Mouse (Mus musculus) midbrain, postnatal 0 days (tissue): ENCODE results near the gene Panx3. TPM values are rescaled to one million over a fixed set of nuclear protein-coding genes. Genes with fewer than 3 reads are reported as not detected.
A peak's percentile ranks its signal among the peaks of the same experiment; 100 is the strongest.

Experiments
- ATAC-seq: fragments of 200-750 bp; cut with Nextera tagmentation; 2 replicates; pipeline ENCODE4 v1.8.0; 2017; ENCODE audit warnings: moderate number of reproducible peaks, mild to moderate bottlenecking, moderate TSS enrichment, moderate library complexity; ENCODE audit not compliant: low FRiP score
- DNase-seq: peaks from one replicate; pipeline ENCODE4 v3.0.0-alpha.2; 2015; ENCODE audit warnings: low spot score
- H3K27ac ChIP-seq: fragments of 300-500 bp; sonication (generic); 2 replicates; pipeline ENCODE4 v1.5.1; 2014; ENCODE audit warnings: low read depth, mild to moderate bottlenecking, low read length, mixed read lengths
- H3K27me3 ChIP-seq: fragments of 300-500 bp; sonication (generic); 2 replicates; pipeline ENCODE4 v1.6.1; 2014; ENCODE audit warnings: low read length, control low read depth, mixed read lengths; ENCODE audit not compliant: insufficient read depth
- H3K36me3 ChIP-seq: fragments of 300-500 bp; sonication (generic); 2 replicates; pipeline ENCODE4 v1.6.1; 2014; ENCODE audit warnings: low read length, control low read depth, mixed read lengths; ENCODE audit not compliant: insufficient read depth
- H3K4me1 ChIP-seq: fragments of 300-500 bp; sonication (generic); 2 replicates; pipeline ENCODE4 v1.6.1; 2014; ENCODE audit warnings: mild to moderate bottlenecking, control low read depth, antibody characterized with exemption, low read length, mixed read lengths; ENCODE audit not compliant: insufficient read depth
- H3K4me2 ChIP-seq: fragments of 300-500 bp; sonication (generic); 2 replicates; pipeline ENCODE4 v1.6.1; 2014; ENCODE audit warnings: low read depth, mild to moderate bottlenecking, low read length, mixed read lengths; ENCODE audit not compliant: poor library complexity, severe bottlenecking
- H3K4me3 ChIP-seq: fragments of 300-500 bp; sonication (generic); 2 replicates; pipeline ENCODE4 v1.5.1; 2014; ENCODE audit warnings: low read depth, mild to moderate bottlenecking, low read length, moderate library complexity
- H3K9ac ChIP-seq: fragments of 300-500 bp; sonication (generic); replicated peaks from 2 replicates; pipeline ENCODE4 v1.6.1; 2014; ENCODE audit warnings: mild to moderate bottlenecking, low read length, moderate library complexity, mixed read lengths; ENCODE audit not compliant: poor library complexity, severe bottlenecking
- H3K9me3 ChIP-seq: fragments of 300-500 bp; sonication (generic); 2 replicates; pipeline ENCODE4 v1.6.1; 2016; ENCODE audit warnings: low read length, control low read depth
- CTCF ChIP-seq: IDR thresholded peaks from 2 replicates; pipeline ENCODE4 v1.5.1; 2016; ENCODE audit warnings: antibody characterized with exemption, mild to moderate bottlenecking
- WGBS: fragments of 180-500 bp; shearing (Covaris S2); extraction: QIAGEN DNeasy Blood & Tissue Kit; methylation state at CpG from one replicate; pipeline ENCODE4 v1.1.7; 2014; 5-methylcytosine and 5-hydroxymethylcytosine counted together
- polyA plus RNA-seq: library from polyadenylated mRNA; unstranded; fragments of >200 nt; fragmentation: Nextera tagmentation; extraction: Ambion mirVana; gene quantifications from 2 replicates; pipeline ENCODE4 v1.2.1, GENCODE M21; 2015
- total RNA-seq: library from RNA; depleted of rRNA; stranded (reverse); fragments of >200 nt; gene quantifications from 2 replicates; pipeline ENCODE4 v1.2.3, GENCODE M21; 2014

Panx3 gene
- total and polyA plus RNA-seq, 2 experiments from 2014 or later: 0.10 TPM; not detected in 1

DNA sequence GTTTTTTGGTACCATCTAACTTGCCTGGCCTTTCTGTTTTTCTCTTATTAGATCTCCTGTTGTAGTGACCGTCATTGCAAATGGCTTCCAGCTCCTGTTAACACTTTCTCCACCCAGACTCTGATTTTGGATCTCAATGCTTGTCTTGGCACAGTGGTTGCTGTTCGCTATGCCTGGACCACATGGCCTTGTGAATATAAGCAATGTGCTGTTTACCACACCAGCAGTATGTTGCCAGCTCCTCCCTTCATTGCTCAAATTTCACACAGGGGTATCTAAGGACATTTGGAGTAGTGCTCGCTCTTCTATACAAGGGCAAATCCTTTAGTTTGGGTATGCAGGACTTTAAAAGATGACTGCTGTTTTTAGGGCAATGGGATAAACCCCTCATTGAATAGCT is 22.8 kb downstream of the Panx3 start:
- H3K4me2 ChIP-seq: no peak overlapping the region
- DNase-seq (no peak), ATAC-seq (no peak)

DNA sequence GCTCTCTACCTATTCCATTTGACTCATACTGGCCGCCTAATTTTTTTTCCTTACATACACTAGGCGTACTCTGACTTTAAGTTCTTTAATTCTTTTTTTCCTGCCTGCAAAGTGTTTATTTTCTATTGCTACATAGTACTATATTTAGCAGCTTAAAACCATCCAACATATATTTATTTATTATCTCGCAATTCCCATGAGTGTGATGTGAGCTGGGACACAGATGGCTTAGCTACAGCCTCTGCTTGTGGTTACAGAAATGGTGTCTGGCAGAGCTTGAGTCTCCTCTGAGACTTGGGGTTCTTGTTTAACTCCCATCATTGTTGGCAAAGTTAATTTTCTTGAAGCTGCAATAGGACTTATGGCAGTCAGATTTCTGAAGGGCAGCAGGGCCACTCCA is 30.3 kb downstream of the Panx3 start:
- no peak for ATAC-seq
- H3K4me2 ChIP-seq: no peak overlapping the region
- WGBS: 86% methylated on average over 3 of the region's 3 CpGs

More for the DNA sequence above, 22.8 kb downstream of the Panx3 start:
- Histone ChIP-seq H3K9ac (no peak overlapping the region), H3K27ac (no peak overlapping the region), H3K27me3 (no peaks in the 10 kb centered on the region), H3K9me3 (no peaks in the 10 kb centered on the region), H3K36me3 (peaks cover 35% of the 10 kb centered on the region), H3K4me1 (no peaks in the 10 kb centered on the region), H3K4me3 (no peak overlapping the region)
- TF ChIP-seq CTCF: no peak
- 87% methylated on average over 3 of the region's 3 CpGs for WGBS

DNA sequence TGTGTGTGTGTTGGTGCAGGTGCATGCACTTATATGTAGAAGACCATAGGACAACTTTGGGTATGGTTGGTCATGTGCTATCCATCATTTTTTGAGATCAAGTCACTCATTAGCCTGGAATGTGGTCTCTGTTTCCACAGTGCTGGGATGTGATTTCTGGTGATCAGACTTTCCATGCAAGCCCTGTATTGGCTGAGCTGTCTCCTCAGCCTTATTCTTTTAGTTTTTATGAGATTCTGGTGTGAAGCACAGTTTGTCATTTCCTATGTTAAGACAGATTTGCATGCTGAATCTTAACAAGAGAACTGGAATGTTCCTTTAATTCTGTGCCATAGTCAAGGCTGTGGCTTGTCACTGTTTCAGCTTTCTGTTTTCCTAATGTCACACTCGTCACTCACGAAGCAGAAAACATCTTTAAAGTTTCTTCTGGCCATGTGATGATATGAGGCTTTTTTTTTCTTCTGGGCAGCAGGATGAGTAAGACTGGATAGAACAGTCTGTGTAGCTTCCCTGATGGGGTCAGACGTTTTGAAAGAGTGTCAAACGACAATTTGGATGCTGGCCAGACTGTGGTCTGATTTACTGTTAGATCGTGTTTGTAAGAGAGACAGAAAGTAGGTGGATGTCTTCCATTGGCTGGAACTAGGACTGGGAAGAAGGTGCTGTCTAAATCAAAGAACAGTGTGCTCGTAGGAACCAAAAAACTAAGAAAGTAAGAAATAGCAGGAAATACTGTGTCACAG is 32.1 kb downstream of the Panx3 start:
- Histone ChIP-seq H3K4me1 (no peaks in the 10 kb centered on the region), H3K9me3 (no peaks in the 10 kb centered on the region), H3K4me2 (no peak overlapping the region), H3K36me3 (no peaks in the 10 kb centered on the region), H3K9ac (no peak overlapping the region), H3K4me3 (no peak overlapping the region), H3K27me3 (no peaks in the 10 kb centered on the region), H3K27ac (no peak overlapping the region)
- no peak for TF ChIP-seq CTCF
- ATAC-seq (no peak), DNase-seq (no peak)
- WGBS: 53% methylated on average over 6 of the region's 6 CpGs

More for the DNA sequence above, 30.3 kb downstream of the Panx3 start:
- Histone ChIP-seq H3K27me3 (no peaks in the 10 kb centered on the region), H3K36me3 (no peaks in the 10 kb centered on the region), H3K27ac (no peak overlapping the region), H3K9me3 (no peaks in the 10 kb centered on the region), H3K4me3 (no peak overlapping the region), H3K9ac (no peak overlapping the region), H3K4me1 (no peaks in the 10 kb centered on the region)
- TF ChIP-seq CTCF: no peak
- DNase-seq: no peak

DNA sequence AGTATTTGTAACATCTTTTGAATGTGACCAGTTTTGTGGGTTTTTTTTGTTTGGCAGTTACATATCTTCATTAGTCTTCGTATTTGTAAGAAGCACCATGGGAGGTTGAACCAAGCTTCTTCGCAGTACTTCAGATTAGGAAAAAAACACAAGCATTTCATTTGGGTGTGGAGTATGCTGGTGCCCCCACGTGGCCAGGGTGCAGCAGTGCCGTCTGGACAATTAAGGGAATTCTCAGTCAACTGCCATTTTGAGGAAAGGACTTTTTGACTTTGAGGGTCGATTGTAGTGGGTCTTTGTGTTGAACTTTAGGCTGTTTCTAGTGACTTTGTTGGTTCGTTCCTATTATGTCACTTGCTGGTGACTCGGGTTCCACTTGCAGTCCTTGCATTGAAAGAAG is 32.7 kb downstream of the Panx3 start:
- no peak overlapping the region for H3K27ac ChIP-seq
- H3K9ac ChIP-seq: no peak overlapping the region
- H3K4me3 ChIP-seq: no peak overlapping the region
- H3K4me2 ChIP-seq: no peak overlapping the region
- DNase-seq (peak; percentile 53), ATAC-seq (0 out of 2 replicates have a peak, but pooled peaks have one; percentile 47)
- H3K36me3 ChIP-seq: no peaks in the 10 kb centered on the region
- peak; percentile 84 for TF ChIP-seq CTCF
- no peaks in the 10 kb centered on the region for H3K9me3 ChIP-seq
- H3K27me3 ChIP-seq: no peaks in the 10 kb centered on the region
- 16% methylated on average over 7 of the region's 7 CpGs for WGBS
- H3K4me1 ChIP-seq: no peaks in the 10 kb centered on the region

DNA sequence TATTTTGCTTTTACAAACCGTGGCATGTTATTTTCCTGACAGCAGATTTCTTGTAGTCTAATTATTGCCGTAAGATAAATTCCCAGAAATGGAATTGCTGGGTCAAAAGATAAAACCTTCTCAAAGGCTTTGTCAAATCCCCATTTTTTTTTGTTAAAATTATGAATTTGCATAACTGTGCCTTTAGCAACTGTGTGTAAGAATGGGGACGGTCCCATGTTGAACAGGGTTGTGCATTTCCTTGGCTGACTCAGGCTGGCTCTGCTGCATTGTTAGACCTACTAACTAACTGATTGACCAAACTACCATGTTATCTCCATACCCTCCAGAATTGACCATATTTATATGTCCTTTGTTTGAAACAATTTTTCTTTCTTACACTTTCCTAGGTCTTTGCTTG is 34.8 kb downstream of the Panx3 start:
- H3K4me3 ChIP-seq: no peak overlapping the region
- WGBS: 79% methylated on average over 3 of the region's 3 CpGs
- no peak for DNase-seq
- TF ChIP-seq CTCF: no peak
- ATAC-seq: no peak
- H3K4me1 ChIP-seq: no peaks in the 10 kb centered on the region
- no peak overlapping the region for H3K9ac ChIP-seq
- H3K9me3 ChIP-seq: no peaks in the 10 kb centered on the region
- no peaks in the 10 kb centered on the region for H3K27me3 ChIP-seq
- H3K4me2 ChIP-seq: no peak overlapping the region
- no peaks in the 10 kb centered on the region for H3K36me3 ChIP-seq
- no peak overlapping the region for H3K27ac ChIP-seq

DNA sequence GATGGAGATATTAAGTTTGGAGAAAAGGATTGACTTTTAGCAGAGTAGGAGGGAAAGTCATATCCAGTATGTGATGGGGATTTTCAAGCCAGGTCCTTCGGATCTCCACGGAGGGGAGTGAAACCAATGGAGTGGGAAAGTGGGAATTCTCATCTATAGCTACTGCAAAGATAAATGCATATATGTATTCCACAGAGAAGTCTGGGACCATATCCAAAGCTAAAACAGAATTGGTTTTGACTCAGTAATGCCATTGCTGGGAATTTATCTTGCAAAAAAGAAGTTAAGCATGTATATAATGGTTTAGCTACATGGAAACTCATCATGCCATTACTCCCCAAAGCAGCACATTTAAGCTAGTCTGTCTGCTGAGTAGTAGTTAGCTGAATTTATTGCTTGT is 36.7 kb downstream of the Panx3 start:
- 95% methylated on average over 2 of the region's 2 CpGs for WGBS
- H3K36me3 ChIP-seq: no peaks in the 10 kb centered on the region
- H3K4me1 ChIP-seq: no peaks in the 10 kb centered on the region
- no peak overlapping the region for H3K9ac ChIP-seq
- no peak for TF ChIP-seq CTCF
- H3K27ac ChIP-seq: no peak overlapping the region
- no peak for DNase-seq
- no peaks in the 10 kb centered on the region for H3K27me3 ChIP-seq
- ATAC-seq: no peak
- no peak overlapping the region for H3K4me3 ChIP-seq
- H3K4me2 ChIP-seq: no peak overlapping the region
- no peaks in the 10 kb centered on the region for H3K9me3 ChIP-seq
